Mouse (Mus musculus): ENCODE measurements around the gene Smco4.

Gene Smco4

DNA sequence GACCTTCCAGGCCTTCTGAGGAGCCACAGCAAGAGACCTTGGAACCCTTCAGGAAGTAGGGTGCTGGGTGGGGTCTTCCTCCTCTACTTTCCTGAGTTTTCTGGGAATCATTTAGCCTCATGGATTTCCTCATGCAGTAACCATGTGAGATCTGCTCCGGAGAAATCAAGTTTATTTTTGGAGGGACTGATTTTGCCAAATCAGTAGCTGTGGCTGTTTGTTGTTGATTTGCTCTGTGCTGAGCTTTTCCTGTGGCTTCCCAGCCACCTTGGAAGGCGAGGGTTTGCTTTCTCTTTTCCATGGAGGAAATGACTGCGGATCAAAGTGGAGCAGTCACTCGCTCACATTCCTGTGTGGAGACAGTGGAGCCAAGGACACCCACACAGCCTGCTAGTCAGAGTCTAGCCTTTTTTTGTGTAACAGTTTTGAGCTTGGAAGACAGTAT lies 14.2 kb downstream of the Smco4 start:
- DNase-seq: peak; percentile 44 to 66

DNA sequence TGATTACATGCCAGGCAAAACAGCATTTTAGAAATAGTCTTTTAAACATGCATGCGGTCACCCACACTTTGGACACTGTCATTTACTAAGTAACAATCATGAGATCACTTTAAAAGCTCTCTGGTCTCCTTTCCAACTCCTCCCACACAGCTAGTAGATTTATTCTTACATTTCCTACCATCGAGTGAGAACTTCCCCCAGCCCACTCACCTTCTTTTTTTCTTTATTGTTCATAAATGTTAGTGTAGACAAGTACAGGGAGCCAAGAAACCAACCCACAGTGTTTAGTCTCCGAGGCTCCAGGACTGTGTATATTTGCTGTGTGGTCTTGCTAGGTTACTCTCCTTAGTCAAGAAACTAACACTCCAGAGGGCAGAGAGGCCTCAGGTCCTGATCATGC lies 16.1 kb downstream of the Smco4 start:
- no peak for DNase-seq

DNA sequence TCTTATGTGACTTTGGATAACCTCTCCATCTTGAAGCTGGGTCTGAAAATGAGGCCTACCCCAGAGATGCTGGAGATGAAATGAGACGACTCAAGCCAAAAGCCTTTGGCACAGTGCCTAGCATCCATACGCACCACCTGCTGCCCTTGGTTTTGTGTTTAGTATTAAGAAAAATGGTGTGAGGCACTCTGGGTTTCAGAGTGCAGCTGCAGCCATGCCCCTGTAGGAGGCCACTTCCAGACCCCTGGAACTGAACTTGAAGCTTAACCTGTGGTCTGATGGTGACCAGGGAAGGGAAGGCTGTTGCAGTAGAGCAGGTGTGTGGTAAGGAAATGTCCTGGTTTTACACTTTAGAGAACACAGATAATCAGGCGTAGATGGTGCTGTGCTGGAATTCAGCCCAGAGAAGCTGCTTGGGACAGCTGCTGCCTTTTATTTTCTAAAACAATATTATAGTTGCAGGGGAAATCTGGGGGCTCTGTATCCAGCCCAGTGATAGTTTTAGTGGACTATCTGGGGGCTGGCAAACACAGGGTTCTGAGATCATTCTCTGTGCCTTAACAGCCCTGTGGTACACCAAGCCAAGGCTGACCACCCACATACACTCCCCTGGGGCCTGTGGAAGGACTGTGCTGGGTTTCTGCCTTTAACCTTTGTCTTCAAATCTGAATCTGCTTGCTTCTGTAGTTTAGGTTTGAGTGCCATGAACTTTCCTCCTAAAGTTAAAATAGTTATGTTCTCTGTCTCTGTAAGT lies 17.5 kb downstream of the Smco4 start:
- DNase-seq: no peak

DNA sequence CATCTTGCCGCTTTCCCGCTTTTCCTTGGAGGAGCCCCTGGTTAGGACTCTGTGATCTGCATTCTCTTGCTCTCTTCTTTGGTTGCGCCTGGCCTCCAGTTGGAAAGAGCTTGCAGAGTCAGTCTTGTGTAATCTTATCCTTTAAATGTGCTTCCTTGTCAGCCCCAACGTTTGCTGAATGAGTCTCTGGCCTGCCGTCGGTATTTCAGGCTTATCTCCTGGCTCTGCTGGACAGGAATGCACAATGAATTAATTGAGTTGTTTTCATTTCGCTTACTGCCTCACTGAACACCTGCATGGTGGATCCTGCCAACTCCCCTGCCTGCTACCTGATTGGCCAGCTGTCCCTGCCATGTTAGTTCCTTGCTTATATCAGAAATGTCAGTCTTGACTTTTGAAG lies 19.7 kb downstream of the Smco4 start:
- peak; percentile 43 to 72 for DNase-seq

DNA sequence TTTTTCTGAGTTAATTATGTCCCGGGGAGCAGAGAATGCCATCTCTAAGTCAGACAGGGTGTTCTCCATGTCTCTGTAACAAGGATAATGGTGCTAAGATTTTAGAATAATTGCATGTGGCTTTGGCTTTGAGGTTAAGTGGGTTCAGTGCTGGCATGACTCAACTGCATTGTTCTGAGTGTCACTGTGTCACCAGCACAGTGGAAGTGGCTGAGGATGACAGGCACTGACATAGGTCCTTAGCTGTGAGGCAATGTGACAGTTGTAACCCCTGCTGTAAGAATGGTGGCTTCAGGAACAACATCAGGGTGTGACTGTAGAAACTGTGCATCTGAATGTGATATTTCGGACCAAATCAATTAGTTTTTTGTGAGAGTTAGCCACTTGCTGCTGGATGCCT lies 22.8 kb downstream of the Smco4 start:
- no peak for DNase-seq

DNA sequence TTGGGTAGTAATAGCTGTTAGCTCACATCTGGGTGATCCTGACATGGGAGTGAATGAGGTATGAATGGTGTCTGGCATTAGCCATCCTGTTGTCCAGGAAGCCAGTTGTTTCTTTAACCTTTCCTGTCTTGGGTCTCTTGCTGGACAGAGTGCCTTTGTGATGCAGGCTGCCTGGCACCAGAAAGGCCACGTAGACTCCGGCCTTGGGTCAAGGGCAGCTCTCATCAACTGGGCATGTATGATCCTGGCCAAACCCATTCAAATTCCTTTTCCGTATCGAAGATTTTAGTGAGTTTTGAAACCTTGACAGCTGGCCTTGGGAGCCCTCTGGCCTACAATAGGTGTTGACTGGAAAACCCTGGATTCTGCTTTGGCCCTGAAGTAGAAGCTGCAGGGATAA lies 24.7 kb downstream of the Smco4 start:
- DNase-seq: no peak

DNA sequence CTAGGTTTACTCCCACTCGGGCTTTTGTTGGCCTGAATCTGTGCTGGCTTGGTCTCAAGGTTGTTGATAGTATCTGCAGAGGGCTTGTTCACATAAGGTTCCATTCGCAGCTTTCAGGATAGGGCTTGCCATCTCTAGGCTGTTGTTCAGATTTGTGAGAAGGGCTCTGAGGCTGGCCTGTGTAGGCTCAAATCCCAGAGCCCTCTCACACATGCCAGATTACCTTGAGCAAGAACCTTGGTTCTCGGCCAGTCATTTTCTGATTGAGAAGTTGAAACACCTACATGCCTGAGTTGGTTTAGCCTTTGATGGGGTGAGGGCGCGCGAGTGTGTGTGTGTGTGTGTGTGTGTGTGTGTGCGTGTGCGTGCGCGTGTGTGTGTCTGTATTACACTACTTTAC lies 29.1 kb downstream of the Smco4 start:
- DNase-seq: no peak

DNA sequence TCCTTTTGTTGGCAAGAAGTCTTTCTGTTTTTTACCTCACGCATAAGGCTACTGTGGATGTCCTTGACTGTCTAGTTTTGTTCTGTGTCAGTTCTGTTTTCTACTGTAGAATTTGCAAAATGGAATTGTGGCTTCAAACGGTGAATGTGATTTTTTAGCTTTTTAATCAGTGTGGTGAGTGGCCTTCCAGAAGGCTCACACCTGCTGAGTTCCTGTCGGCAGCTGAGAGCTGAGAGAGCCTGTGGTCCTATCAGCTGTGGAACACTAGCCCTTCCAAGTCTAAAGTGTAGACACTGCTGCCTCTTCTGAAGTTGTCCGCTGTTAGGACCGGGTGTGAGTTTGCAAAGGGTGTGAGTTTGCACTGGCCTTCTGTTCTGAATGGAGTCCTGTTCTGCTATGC lies 29.7 kb downstream of the Smco4 start:
- DNase-seq: no peak

DNA sequence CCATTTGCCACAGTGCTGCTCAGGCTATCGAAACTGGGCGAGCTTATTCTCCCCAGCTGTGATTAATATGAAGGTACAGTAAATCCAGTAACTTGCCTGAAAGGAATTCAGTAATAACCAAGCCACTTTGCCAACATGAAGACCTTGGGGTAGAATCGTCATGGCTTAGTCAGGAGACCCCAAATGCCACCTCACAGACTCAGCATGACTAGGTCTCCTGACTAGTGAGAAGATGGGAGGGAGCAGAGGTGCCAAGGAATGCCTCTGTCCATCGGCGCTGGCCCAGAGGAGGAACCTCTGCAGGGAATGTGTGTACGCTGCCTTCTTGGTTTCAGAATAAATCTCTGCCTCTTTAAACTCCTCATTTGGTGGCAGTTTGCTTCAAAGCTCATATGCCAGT lies 30.4 kb downstream of the Smco4 start:
- DNase-seq: no peak

DNA sequence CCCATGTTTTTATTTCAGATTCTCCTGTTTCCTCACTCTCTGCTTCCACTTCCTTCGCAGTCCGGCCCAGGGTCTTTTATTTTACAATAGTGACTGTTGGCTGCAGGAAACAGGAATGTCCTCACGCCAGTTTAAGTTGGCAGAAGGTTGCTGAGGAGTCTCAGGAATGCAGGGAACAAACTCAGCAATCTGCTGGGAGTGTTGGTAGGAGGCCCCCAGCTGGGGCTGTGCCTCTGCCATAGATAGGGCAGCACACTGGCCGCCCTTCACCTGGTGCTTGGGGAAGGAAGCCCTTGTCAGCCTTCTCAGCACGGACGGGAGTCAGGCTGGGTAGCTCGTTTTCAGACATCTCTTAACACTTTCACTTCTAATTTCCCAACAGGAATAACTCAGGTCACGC lies 32.0 kb downstream of the Smco4 start:
- peak; percentile 44 to 79 for DNase-seq

DNA sequence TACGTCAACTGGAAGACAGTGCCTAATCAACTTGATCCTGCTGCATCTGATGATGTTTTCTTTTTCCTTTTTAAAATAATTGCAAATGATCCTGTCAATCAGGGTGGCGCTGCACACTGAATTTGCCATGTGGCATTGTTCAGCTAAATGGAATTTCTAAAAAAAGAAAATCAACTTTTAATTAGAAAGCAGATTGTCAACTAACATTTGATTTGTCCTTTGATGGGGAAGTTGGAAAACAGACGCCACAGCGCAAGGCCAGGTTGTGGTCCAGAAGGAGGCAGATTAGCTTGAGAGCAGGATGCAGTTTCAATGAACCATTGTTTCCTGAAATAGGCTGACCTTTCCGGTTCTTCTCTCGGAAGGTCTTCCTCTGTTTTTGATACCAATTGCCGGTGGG lies 33.3 kb downstream of the Smco4 start:
- DNase-seq: no peak

DNA sequence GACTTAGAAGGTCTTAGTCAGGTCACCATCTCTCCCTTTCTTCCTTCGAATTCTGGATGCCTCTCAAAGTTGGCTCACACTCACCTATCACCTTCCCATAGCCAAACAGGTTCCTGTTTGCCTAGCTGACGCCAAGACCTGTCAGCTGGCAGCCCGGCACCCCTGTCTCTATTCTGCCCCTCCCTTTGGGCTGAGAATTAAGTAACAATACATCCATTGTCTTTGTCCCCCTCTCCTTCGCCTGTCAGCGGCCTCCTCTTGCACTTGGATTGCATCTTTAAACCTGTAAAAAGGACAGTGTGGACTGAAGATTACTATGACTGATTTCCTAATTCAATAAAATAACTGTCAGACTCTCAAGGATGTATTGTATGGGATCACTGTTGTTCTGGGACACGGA lies 34.6 kb downstream of the Smco4 start:
- DNase-seq: no peak

DNA sequence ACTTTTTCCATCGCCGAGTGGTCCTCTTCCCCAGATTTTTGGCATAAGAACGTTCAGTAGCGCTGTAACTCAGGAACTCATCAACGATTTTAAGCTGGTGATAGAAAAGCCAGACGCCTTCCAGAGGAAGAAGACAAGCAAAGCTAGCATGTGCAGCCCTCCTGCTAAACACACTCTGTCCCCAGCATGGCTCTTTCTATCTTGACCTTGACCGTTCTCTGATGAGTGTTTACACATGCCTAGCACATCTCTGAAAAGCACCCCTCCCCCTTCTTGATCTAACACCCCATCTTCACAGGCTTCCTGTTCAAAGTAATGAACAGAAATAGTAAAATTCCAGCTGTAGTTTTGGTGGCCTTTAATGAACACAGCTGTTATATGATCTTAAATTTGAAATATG lies 35.1 kb downstream of the Smco4 start:
- no peak for DNase-seq

DNA sequence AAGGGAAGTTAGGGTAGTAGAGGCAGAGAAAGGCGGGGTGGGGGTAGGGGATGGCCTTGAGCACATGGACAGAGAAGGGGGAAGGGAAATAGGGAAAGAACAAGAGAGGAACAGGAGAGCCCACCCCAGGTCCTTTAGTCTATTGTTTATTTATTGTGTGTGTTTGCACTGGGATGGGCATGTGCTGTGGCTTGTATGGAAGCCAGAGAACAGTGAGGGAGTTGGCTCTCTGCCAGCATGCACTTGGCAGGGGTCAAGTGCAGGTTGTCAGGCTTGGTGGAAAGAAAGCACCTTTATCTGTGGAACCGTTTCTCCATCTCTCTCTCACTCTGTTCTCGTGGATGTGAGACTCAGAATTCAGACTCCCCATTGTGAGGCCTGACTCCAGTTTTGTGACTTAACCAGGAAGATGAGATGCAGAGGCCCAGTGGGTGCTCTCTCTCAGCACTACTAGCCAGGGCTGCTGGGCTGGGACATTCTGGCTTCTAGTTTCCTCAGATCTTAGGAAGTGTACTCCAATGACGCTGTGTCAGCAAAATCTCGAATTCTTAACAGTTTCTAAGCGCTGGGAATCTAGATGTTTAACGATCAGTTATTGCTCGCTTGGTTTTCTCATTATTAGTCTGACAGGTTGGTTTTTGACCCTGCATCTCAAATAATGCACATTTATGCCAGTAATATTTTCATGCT lies 36.2 kb downstream of the Smco4 start:
- peak; percentile 71 to 73 for DNase-seq

DNA sequence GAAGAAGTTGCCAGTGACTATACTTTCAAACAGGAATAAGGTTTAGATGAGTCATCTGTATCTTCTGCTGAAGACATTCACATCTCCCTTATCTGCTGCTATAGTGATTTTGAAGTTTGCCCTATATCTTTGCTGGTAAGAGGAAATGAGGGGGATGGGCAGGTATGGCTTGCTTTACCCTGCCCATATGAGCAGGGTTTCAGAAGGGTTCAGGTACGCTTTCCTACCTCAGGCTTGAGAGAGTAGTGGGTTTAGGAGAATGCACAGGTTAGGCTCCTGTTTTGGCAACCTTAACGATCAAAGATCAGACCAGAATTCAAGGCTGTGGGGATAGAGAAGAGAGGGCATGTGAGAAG lies 36.7 kb downstream of the Smco4 start:
- DNase-seq: no peak

DNA sequence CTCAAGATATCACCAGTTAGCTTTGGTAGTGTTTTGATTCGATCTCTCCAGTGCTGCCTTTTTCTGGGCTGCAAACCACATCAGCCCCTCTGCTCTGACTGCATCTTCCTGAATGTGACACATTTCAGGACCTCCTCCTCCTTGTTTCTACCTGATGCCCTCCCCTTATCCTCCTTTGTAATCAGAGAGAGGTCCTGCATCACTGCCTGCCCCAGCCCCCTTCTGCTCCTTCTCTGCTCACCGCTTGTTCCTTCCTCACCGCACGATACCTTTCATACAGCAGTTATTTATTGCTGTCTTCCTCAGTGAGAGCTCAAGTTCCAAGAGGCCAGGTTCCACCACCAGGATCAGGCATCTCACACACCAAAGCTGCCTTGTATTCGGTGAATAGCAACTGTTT lies 38.0 kb downstream of the Smco4 start:
- no peak for DNase-seq

DNA sequence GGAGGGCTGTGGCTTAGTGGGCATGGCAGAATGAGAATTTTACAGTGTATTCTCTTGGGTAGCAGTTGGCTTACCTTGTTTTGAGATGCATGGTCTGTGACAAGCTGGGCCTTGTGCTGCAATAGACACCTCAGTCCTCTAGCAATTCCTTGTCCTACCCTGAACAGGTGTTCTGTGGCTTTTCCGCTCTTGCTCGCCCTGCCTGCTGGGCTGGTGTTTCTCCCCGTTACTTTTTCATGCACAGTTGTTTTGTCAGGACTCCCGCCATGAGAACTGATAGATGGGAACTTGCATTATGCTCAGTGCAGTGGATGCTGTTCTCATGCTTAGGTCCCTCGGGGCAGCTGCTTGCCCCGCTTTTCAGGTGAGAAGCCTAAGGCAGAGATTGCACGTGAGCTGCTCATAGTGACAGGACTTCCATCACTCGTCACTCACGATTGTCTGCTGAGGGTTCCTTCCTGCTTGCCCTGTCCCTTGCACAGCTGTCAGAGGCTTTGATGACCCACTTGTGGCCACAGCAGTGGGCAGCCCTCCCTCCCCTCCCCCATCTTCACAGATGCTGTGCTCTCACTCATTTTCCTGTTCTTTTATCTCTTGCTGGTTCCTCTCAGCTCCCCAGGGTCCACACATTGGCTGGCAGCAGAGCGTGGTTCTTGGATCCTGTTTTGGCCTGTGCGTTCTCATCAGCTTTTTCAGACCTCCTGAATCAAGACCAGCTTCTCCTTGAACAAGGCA lies 40.3 kb downstream of the Smco4 start:
- no peak for DNase-seq

DNA sequence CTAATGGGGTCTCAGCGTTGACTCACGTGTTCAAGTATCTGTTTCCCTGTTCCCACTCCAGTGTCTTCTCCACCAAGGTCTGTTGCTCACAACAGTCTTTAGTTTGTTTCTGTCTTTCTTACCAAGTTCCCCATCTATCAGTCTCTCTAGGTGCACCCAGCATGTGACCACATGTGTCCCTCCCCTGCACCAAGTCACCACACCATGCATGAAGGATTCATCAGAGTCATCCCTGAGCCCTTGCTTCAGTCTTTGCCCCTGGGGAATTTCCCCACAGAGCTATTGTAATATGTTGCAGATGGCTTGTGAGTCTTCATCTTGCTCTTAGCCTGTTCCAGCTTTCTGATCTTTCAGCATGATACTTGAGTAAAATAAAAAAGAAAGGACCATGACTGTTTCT lies 40.9 kb downstream of the Smco4 start:
- DNase-seq: peak in 1 of 2 experiments; percentile 26

DNA sequence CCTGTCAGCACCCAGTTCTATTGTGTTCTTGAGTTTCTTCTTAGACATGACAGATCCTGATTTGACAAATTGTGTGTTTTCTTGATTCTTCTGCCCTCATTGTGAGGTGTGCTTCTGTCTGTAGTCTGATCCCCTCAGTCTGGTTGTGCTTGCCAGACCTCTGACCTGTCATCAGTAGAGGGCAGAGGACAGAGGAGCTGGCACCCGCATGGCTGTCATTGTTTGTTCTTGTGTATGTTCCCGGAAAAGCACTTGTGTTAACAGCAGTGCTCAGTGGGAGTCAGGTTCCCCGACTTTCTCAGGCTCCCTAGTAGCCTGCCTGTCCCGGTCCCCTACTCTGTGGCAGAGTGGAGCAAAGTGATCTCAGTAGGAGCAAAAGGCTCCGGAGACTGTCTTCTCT lies 42.2 kb downstream of the Smco4 start:
- peak; percentile 39 to 74 for DNase-seq

DNA sequence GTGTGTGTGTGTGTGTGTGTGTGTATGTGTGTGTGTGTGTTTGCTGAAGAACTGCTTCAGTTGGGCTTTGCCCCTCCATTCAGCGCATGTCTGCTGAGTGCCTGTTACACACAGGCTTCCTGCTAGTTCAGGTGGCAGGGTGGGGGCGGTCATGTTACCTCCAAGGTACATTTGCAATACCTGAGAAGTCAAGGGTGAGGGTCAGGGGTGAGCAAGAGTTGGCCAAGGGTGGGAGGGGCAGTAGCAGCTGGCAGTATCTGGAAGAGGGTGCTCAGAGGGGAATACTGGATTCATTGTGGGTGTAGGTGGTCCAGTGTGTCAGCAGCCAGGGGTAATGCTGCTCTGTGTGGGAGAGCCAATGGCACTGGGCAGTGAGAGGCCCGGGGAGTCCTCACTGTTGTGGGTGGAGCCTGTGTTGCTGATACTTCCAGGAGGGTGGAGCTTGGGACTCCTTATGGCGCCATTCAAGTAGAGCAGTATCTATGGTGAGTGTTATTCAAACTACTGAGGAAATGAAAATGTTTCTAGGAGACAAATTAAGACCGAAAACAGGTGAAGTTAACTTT lies 43.7 kb downstream of the Smco4 start:
- peak in 1 of 2 experiments; percentile 30 for DNase-seq

DNA sequence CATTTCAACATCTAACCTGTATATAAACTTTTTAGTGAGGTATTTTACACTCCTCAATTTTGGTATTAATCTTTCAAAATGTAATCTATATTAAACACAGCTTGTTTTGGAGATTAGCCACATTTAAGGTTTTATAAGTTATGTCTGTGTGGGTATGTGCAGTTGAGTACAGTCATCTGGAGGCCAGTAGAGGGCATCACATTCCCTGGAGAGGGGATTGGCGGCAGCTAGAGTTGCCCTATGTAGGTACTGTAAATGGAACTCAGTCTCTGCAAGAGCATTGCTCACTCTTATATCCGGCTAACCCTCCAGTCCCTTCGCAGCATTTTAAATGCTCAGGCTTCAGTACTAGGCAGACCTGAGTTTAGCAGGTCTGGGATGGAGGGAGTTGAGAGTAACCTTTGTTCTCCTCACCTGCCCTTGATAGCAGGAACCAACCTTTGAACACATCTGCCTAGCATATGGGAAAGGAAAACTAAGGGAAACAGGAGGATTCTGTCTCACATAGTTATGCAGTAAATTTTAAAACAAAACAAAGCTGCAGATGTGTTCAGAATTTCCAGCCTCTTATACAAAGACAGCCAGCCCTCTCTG lies 44.3 kb downstream of the Smco4 start:
- DNase-seq: peak in 1 of 2 experiments; percentile 24

DNA sequence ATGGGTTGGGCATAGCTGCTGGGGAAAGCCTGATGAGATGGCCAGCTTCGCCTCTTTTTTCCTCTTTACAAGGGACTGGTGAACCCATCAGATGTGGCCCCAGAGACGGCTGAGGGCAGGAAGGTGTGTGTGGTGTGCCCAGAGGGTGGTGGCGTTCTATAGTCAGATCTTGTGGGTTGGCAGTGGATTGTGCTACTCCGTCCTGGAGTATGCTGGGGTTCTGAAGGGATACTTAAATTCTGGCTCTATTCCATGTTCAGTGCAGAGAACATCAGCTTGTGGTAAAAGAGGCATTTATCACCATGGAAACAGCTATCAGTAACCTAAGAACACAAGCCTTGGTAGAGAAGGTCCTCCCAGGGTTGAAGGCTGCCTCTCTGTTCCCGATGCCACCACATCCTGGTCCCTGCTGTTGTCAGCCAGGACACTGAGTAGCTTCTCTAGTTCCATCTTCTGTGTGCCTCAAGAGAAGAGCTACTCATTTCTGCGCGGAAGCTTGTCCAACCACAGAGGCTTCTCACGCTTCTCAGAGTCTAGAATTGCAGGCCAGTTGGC lies 45.8 kb downstream of the Smco4 start:
- peak in 1 of 2 experiments; percentile 29 for DNase-seq

Measured in kidney, postnatal 25 days (tissue).